Mouse (Mus musculus) midbrain, embryonic 14.5 days (tissue): Measurements from ENCODE around the gene Misp. TPM values are rescaled to one million over a fixed set of nuclear protein-coding genes. Genes with fewer than 3 reads are reported as not detected.

Experiments used
- ATAC-seq: fragments of 200-750 bp; cut with Nextera tagmentation; 2 replicates; pipeline ENCODE4 v1.8.0; 2017; ENCODE audit warnings: moderate number of reproducible peaks, moderate library complexity; ENCODE audit not compliant: low FRiP score, low TSS enrichment
- DNase-seq: peaks from one replicate; pipeline ENCODE4 v3.0.0-alpha.2; 2015
- H3K27ac ChIP-seq: fragments of 300-500 bp; sonication (generic); replicated peaks from 2 replicates; pipeline ENCODE4 v1.5.1; 2014; ENCODE audit warnings: mild to moderate bottlenecking, low read depth, low read length, moderate library complexity
- H3K27me3 ChIP-seq: fragments of 300-500 bp; sonication (generic); 2 replicates; pipeline ENCODE4 v1.6.1; 2014; ENCODE audit warnings: low read length, control low read depth, mixed read lengths; ENCODE audit not compliant: control insufficient read depth, insufficient read depth
- H3K36me3 ChIP-seq: fragments of 300-500 bp; sonication (generic); 2 replicates; pipeline ENCODE4 v1.6.1; 2014; ENCODE audit warnings: low read length, control low read depth; ENCODE audit not compliant: control insufficient read depth, insufficient read depth
- H3K4me1 ChIP-seq: fragments of 300-500 bp; sonication (generic); 2 replicates; pipeline ENCODE4 v1.6.1; 2014; ENCODE audit warnings: mild to moderate bottlenecking, antibody characterized with exemption, low read length, control low read depth; ENCODE audit not compliant: control insufficient read depth, insufficient read depth
- H3K4me2 ChIP-seq: fragments of 300-500 bp; sonication (generic); 2 replicates; pipeline ENCODE4 v1.6.1; 2014; ENCODE audit warnings: mild to moderate bottlenecking, low read length, moderate library complexity
- H3K4me3 ChIP-seq: fragments of 300-500 bp; sonication (generic); replicated peaks from 2 replicates; pipeline ENCODE4 v1.5.1; 2014; ENCODE audit warnings: low read depth, low read length
- H3K9ac ChIP-seq: fragments of 300-500 bp; sonication (generic); replicated peaks from 2 replicates; pipeline ENCODE4 v1.6.1; 2014; ENCODE audit warnings: mild to moderate bottlenecking, low read length, moderate library complexity
- H3K9me3 ChIP-seq: fragments of 300-500 bp; sonication (generic); 2 replicates; pipeline ENCODE4 v1.6.1; 2016; ENCODE audit warnings: low read length, control low read depth, mixed read lengths; ENCODE audit not compliant: control insufficient read depth
- WGBS: fragments of 180-500 bp; shearing (Covaris S2); extraction: QIAGEN DNeasy Blood & Tissue Kit; methylation state at CpG from one replicate; pipeline ENCODE4 v1.1.7; 2014; 5-methylcytosine and 5-hydroxymethylcytosine counted together
- polyA plus RNA-seq: library from polyadenylated mRNA; unstranded; fragments of >200 nt; fragmentation: Nextera tagmentation; extraction: Ambion mirVana; gene quantifications from 2 replicates; pipeline ENCODE4 v1.2.1, GENCODE M21; 2014

Gene Misp
- polyA plus RNA-seq, 1 experiment from 2014 or later: 0.45 TPM

- H3K27ac ChIP-seq: peak overlapping the region; percentile 41; the same call in 1 of the 2 replicates
- H3K9ac ChIP-seq: no peak overlapping the region; the same call in 1 of the 2 replicates
- no peaks in the 10 kb centered on the region for H3K27me3 ChIP-seq
- H3K4me1 ChIP-seq: 0 out of 2 replicates have a peak, but pooled peaks cover 5% of the 10 kb centered on the region
- 61% methylated on average over 10 of the region's 10 CpGs for WGBS
- DNase-seq: no peak
- H3K4me2 ChIP-seq: no peak overlapping the region
- no peaks in the 10 kb centered on the region for H3K9me3 ChIP-seq
- peaks cover 83% of the 10 kb centered on the region for H3K36me3 ChIP-seq
- ATAC-seq: no peak
- H3K4me3 ChIP-seq: no peak overlapping the region
These were observed 43.8 kb downstream of the Misp start for GRCm38 (mm10) chr10:79864351-79865188.

GRCm38 (mm10) chr10:79865189-79865601 lies 44.4 kb downstream of the Misp start:
- H3K9ac ChIP-seq: no peak overlapping the region; the same call in 1 of the 2 replicates
- H3K9me3 ChIP-seq: no peaks in the 10 kb centered on the region
- H3K4me2 ChIP-seq: no peak overlapping the region
- H3K4me1 ChIP-seq: 0 out of 2 replicates have a peak, but pooled peaks cover 5% of the 10 kb centered on the region
- ATAC-seq (0 out of 2 replicates have a peak, but pooled peaks have one; percentile 14), DNase-seq (no peak)
- 62% methylated on average over 12 of the region's 12 CpGs for WGBS
- peaks cover 83% of the 10 kb centered on the region for H3K36me3 ChIP-seq
- H3K27ac ChIP-seq: peak overlapping the region; percentile 41; the same call in 1 of the 2 replicates
- H3K4me3 ChIP-seq: no peak overlapping the region
- no peaks in the 10 kb centered on the region for H3K27me3 ChIP-seq

GRCm38 (mm10) chr10:79865801-79866295 lies 45.1 kb downstream of the Misp start:
- Histone ChIP-seq H3K36me3 (peaks cover 81% of the 10 kb centered on the region), H3K4me2 (no peak overlapping the region)

GRCm38 (mm10) chr10:79866601-79867000 lies 45.8 kb downstream of the Misp start:
- Histone ChIP-seq H3K9ac (no peak overlapping the region), H3K27ac (no peak overlapping the region), H3K9me3 (no peaks in the 10 kb centered on the region), H3K36me3 (peaks cover 80% of the 10 kb centered on the region), H3K27me3 (no peaks in the 10 kb centered on the region), H3K4me3 (no peak overlapping the region), H3K4me2 (no peak overlapping the region), H3K4me1 (peaks cover 7% of the 10 kb centered on the region; the same call in 1 of the 2 replicates)
- WGBS: 84% methylated on average over 11 of the region's 11 CpGs
- ATAC-seq: no peak
- DNase-seq: no peak

More at GRCm38 (mm10) chr10:79865801-79866295, 45.1 kb downstream of the Misp start:
- H3K4me1 ChIP-seq: 0 out of 2 replicates have a peak, but pooled peaks cover 5% of the 10 kb centered on the region
- ATAC-seq (no peak), DNase-seq (no peak)
- H3K9me3 ChIP-seq: no peaks in the 10 kb centered on the region
- H3K9ac ChIP-seq: no peak overlapping the region; the same call in 1 of the 2 replicates
- WGBS: 69% methylated on average over 19 of the region's 19 CpGs
- H3K27ac ChIP-seq: 0 out of 2 replicates have a peak overlapping the region, but pooled peaks have one; percentile 13
- H3K4me3 ChIP-seq: no peak overlapping the region
- H3K27me3 ChIP-seq: no peaks in the 10 kb centered on the region

GRCm38 (mm10) chr10:79871845-79872244 lies 51.1 kb downstream of the Misp start:
- 89% methylated on average over 8 of the region's 8 CpGs for WGBS
- H3K27me3 ChIP-seq: no peaks in the 10 kb centered on the region
- peaks cover 34% of the 10 kb centered on the region for H3K36me3 ChIP-seq
- peak overlapping the region; percentile 89; the same call in 1 of the 2 replicates for H3K4me3 ChIP-seq
- no peak overlapping the region for H3K9ac ChIP-seq
- peaks cover 28% of the 10 kb centered on the region for H3K4me1 ChIP-seq
- ATAC-seq (no peak), DNase-seq (no peak)
- H3K27ac ChIP-seq: no peak overlapping the region
- peak overlapping the region; percentile 97 for H3K4me2 ChIP-seq
- no peaks in the 10 kb centered on the region for H3K9me3 ChIP-seq

- WGBS: 32% methylated on average over 3 of the region's 3 CpGs
- Histone ChIP-seq H3K27me3 (no peaks in the 10 kb centered on the region), H3K4me1 (peaks cover 28% of the 10 kb centered on the region), H3K4me3 (peak overlapping the region; percentile 89), H3K36me3 (peaks cover 26% of the 10 kb centered on the region), H3K9me3 (no peaks in the 10 kb centered on the region), H3K4me2 (peak overlapping the region; percentile 97), H3K9ac (peak overlapping the region; percentile 94), H3K27ac (peak overlapping the region; percentile 97)
- DNase-seq (no peak), ATAC-seq (peak; percentile 4; the same call in 1 of the 2 replicates)
These were observed 52.1 kb downstream of the Misp start for GRCm38 (mm10) chr10:79872862-79873261.

- peaks cover 28% of the 10 kb centered on the region for H3K4me1 ChIP-seq
- DNase-seq (peak; percentile 55), ATAC-seq (no peak)
- WGBS: 2% methylated on average over 6 of the region's 6 CpGs
- H3K4me2 ChIP-seq: peak overlapping the region; percentile 97
- no peaks in the 10 kb centered on the region for H3K9me3 ChIP-seq
- H3K27ac ChIP-seq: peak overlapping the region; percentile 97
- H3K27me3 ChIP-seq: no peaks in the 10 kb centered on the region
- H3K36me3 ChIP-seq: peaks cover 26% of the 10 kb centered on the region
- H3K4me3 ChIP-seq: peak overlapping the region; percentile 89
- peak overlapping the region; percentile 94 for H3K9ac ChIP-seq
These were observed 52.5 kb downstream of the Misp start for GRCm38 (mm10) chr10:79873313-79873712.

GRCm38 (mm10) chr10:79873715-79874289 lies 53.0 kb downstream of the Misp start:
- under 1% methylated on average over 26 of the region's 26 CpGs for WGBS
- Histone ChIP-seq H3K9me3 (no peaks in the 10 kb centered on the region), H3K27me3 (no peaks in the 10 kb centered on the region), H3K4me2 (peak overlapping the region; percentile 97), H3K4me1 (peaks cover 28% of the 10 kb centered on the region), H3K27ac (peak overlapping the region; percentile 97), H3K4me3 (peak overlapping the region; percentile 89), H3K9ac (peak overlapping the region; percentile 94), H3K36me3 (peaks cover 26% of the 10 kb centered on the region)
- no peak for ATAC-seq
- DNase-seq: no peak
